Mouse (Mus musculus) forebrain, embryonic 10.5 days (tissue): Measurements from ENCODE around the gene Cdc6. TPM values are rescaled to one million over a fixed set of nuclear protein-coding genes. Genes with fewer than 3 reads are reported as not detected.

ENCODE experiments used
- DNase-seq: peaks from one replicate; pipeline ENCODE4 v3.0.0-alpha.2; 2017; ENCODE audit warnings: low spot score; ENCODE audit errors: extremely low spot score
- H3K27ac ChIP-seq: fragments of 300-500 bp; sonication (generic); 2 replicates; pipeline ENCODE4 v1.5.1; 2016; ENCODE audit warnings: mild to moderate bottlenecking
- H3K27me3 ChIP-seq: fragments of 300-500 bp; sonication (generic); 2 replicates; pipeline ENCODE4 v1.6.1; 2016; ENCODE audit warnings: mild to moderate bottlenecking; ENCODE audit not compliant: poor library complexity, severe bottlenecking
- H3K36me3 ChIP-seq: fragments of 300-500 bp; sonication (generic); replicated peaks from 2 replicates; pipeline ENCODE4 v1.6.1; 2016; ENCODE audit warnings: mild to moderate bottlenecking, moderate library complexity
- H3K4me1 ChIP-seq: fragments of 300-500 bp; sonication (generic); 2 replicates; pipeline ENCODE4 v1.6.1; 2016
- H3K4me3 ChIP-seq: fragments of 300-500 bp; sonication (generic); 2 replicates; pipeline ENCODE4 v1.5.1; 2016; ENCODE audit warnings: mild to moderate bottlenecking, moderate library complexity
- H3K9me3 ChIP-seq: fragments of 300-500 bp; sonication (generic); 2 replicates; pipeline ENCODE4 v1.6.1; 2016; ENCODE audit warnings: mild to moderate bottlenecking, moderate library complexity
- WGBS: fragments of 180-500 bp; shearing (Covaris S2); methylation state at CpG from one replicate; pipeline ENCODE4 v1.1.7; 2016; 5-methylcytosine and 5-hydroxymethylcytosine counted together
- polyA plus RNA-seq: library from polyadenylated mRNA; unstranded; fragments of >200 nt; fragmentation: Nextera tagmentation; extraction: Ambion mirVana; gene quantifications from 2 replicates; pipeline ENCODE4 v1.2.1, GENCODE M21; 2016

Cdc6 gene
- polyA plus RNA-seq, 1 experiment from 2014 or later: 68.7 TPM

GRCm38 (mm10) chr11:98972801-98973360 lies 65.3 kb downstream of the Cdc6 start:
- H3K36me3 ChIP-seq: peaks cover 64% of the 10 kb centered on the region
- DNase-seq: no peak

More at GRCm38 (mm10) chr11:98972801-98973360, 65.3 kb downstream of the Cdc6 start:
- Histone ChIP-seq H3K4me3 (no peak overlapping the region), H3K4me1 (peaks cover 38% of the 10 kb centered on the region), H3K27ac (no peak overlapping the region), H3K27me3 (peaks cover 15% of the 10 kb centered on the region), H3K9me3 (no peaks in the 10 kb centered on the region)
- 93% methylated on average over 9 of the region's 9 CpGs for WGBS

Other genes starting within 250 kb of the Cdc6 start
- not detected in 2 replicates for gene Gsdma, start 243.4 kb upstream of the Cdc6 start, polyA plus RNA-seq
- gene Psmd3, start 225.2 kb upstream of the Cdc6 start, polyA plus RNA-seq: 255 and 259 TPM in 2 replicates
- not detected in 2 replicates for gene Csf3, start 206.5 kb upstream of the Cdc6 start, polyA plus RNA-seq
- 69.7 and 77.3 TPM in 2 replicates for gene Med24, start 178.4 kb upstream of the Cdc6 start, polyA plus RNA-seq
- gene Thra, start 167.2 kb upstream of the Cdc6 start, polyA plus RNA-seq: 9.5 and 10.9 TPM in 2 replicates
- 1.5 TPM in 2 replicates for gene Nr1d1, start 132.5 kb upstream of the Cdc6 start, polyA plus RNA-seq
- gene Msl1, start 112.3 kb upstream of the Cdc6 start, polyA plus RNA-seq: 22.9 and 24.1 TPM in 2 replicates
- gene Casc3, start 102.9 kb upstream of the Cdc6 start, polyA plus RNA-seq: 45.7 and 49.7 TPM in 2 replicates
- gene Rapgefl1, start 71.0 kb upstream of the Cdc6 start, polyA plus RNA-seq: 1.00 and 1.2 TPM in 2 replicates
- 4.5 and 4.7 TPM in 2 replicates for gene Wipf2, start 44.2 kb upstream of the Cdc6 start, polyA plus RNA-seq
- gene Rara, start 20.0 kb downstream of the Cdc6 start, polyA plus RNA-seq: 16.9 and 19.3 TPM in 2 replicates
- 0.20 and 0.24 TPM in 2 replicates for gene Gjd3, start 75.2 kb downstream of the Cdc6 start, polyA plus RNA-seq
- gene Top2a, start 116.4 kb downstream of the Cdc6 start, polyA plus RNA-seq: 366 and 373 TPM in 2 replicates
- 364 and 368 TPM in 2 replicates for gene Igfbp4, start 133.4 kb downstream of the Cdc6 start, polyA plus RNA-seq
- 0.49 and 0.81 TPM in 2 replicates for gene Tns4, start 181.5 kb downstream of the Cdc6 start, polyA plus RNA-seq
- 0.25 and 0.30 TPM in 2 replicates for gene Ccr7, start 247.3 kb downstream of the Cdc6 start, polyA plus RNA-seq